Mouse (Mus musculus): Measurements from ENCODE around the gene Prpf40b.

DNA sequence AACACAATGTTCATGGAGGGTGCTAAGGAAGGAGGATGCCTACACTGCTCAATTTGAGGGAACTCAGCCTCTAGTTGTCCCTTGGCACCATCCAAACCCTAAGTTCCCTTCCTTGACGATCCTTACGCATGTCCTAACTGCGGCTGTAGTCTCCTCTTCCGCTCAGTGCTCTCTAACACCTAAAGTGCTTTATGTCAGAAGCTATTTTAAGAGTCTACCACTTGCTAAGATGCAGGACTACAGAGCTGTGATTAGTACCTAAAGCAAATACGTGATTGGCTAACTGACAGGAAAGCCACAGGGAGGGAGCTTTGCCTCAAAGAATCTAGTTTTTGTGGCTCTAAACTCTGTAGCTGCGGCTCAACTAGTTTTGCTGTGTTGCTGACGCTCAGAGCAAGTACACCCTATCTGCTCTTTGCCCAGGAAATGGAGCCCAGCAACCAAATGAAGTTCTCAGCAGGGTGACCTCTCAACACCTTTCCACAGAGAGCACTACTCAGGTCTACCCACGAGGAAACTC lies 41.0 kb downstream of the Prpf40b start:
- no peak for TF ChIP-seq EP300 (IDR thresholded peaks at IDR 0.05; ENCODE audit: low read depth)
- TF ChIP-seq CTCF (IDR thresholded peaks at IDR 0.05; ENCODE audit: low read depth): no peak
